Mouse (Mus musculus) yolk sac, embryonic 10.5 days (tissue): ENCODE data around the gene Btn2a2.
A peak's percentile ranks its signal among the peaks of the same experiment; 100 is the strongest.

ENCODE experiments used
- DNase-seq: peaks from one replicate; pipeline ENCODE4 v3.0.0-alpha.2; 2017; ENCODE audit warnings: low spot score

The Btn2a2 gene

DNA sequence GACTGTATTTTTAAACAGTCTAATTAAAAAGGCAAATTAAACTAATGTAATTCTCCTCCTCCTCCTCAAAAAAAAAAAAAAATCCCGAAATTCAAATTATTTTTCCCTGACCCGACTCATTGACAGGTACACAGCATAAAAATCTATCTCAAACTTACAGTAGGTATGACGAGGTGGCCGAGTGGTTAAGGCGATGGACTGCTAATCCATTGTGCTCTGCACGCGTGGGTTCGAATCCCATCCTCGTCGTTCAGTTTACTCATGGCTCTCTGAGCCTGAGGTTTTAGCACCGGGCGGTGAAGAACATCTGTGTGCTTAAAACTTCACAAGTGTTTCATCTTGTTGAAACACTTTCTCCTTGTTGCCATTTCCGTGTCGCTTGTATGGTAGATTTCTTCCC, 33.0 kb upstream of the Btn2a2 start:
- DNase-seq: peak; percentile 80

DNA sequence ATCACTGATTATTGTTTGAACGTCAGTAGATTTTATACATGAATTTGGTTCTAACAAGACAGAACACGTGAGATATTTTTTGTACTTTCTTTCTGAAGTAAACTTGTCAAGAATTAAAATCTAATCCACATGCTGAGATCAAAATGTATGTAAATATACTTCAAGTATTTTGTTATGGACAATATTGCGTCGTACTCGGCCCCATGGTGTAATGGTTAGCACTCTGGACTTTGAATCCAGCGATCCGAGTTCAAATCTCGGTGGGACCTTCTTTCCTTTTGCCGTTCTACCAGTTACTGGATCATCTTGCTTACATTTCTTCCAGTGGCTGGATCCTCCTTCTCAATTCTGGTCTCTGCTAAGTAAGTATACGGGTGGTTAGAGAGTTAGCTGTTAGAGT, 30.8 kb upstream of the Btn2a2 start:
- peak; percentile 77 for DNase-seq

DNA sequence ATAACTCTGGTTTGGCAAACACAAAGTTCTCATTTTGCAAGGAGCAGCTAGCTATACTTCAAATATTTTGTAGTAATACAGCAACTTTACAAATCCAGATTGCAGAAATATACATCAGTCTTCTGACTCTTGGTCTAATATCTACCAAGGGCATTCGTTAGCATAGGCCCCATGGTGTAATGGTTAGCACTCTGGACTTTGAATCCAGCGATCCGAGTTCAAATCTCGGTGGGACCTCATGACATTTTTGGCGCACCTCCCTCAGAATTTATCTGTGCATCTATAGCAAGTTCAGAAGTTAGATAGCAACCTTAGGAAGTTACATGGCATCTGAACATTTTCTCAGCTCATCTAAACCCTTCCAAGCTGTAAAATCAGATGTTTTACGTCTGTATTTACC, 30.2 kb upstream of the Btn2a2 start:
- peak; percentile 88 for DNase-seq

DNA sequence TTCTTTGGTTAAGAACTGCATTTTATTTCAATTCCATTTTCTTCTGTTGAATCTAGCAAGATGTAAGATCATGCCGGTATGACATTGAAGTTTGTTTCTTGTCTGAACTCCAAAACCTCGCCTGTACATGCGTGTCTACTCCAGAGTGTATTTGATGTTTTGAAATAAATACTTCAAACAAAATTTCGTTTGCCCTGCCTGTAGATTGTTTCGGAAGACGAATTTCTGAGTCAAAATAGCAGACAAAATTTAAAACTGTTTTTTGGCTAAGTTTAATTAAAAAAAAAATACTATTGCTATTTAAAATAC, 29.6 kb upstream of the Btn2a2 start:
- no peak for DNase-seq

DNA sequence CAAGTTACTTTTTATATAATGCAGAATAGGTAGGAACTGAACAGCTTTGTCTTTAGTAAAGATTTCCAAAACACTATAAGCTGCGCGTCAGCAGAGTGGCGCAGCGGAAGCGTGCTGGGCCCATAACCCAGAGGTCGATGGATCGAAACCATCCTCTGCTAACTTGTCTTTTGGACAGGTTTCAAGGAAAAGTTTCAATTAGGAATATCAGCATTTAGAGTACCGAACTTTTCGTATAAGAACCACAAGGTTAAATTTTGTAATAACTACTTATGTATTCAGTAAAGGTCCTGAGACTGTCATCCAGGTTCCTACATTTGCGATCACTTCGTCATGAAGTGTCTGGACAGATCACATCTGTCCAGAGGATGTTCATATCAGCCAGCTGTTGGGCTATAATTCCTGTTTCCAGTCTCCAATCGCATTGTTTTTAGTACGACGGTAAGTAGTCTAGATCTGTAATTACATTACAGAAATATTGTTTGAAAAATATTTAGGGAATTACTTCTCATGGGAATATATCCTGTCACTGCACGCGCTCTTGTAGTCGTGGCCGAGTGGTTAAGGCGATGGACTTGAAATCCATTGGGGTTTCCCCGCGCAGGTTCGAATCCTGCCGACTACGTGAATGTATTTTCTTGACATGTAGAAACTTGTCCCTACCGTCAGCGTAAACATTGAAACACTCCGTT, 29.1 kb upstream of the Btn2a2 start:
- DNase-seq: peak; percentile 88

DNA sequence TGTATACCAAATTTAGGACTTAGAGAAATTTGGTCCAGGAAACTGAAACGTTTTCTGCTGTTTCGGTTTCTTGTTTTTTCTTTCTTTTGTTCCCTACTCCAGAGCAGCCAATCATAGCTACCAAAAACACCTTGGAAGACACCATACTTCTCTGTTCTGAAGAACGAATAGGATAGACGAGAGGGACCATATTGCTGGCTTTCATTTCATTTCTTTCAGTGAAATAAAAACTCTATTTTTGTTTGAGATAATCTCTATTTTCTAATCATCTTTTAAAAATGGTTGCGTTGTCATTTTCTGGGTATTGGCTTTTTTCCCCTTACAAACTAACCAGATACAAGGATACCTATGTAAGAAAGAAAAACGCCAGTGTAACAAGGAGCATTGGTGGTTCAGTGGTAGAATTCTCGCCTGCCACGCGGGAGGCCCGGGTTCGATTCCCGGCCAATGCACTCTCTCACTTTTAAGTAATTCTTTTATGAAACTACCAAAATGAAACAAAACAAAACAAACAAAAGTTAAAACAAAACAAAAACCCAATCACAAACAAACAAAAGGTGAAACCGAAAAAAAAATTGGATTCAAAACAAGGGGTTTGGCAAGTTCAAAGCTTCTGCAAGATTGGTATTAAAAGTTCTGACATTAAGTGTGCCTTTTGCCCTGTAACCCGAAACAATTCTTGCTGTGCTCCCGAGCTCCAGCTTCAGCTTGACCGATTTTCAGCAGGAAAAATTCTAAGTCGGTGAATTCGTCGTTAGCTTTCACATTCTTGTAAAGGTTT, 28.4 kb upstream of the Btn2a2 start:
- DNase-seq: peak; percentile 80

DNA sequence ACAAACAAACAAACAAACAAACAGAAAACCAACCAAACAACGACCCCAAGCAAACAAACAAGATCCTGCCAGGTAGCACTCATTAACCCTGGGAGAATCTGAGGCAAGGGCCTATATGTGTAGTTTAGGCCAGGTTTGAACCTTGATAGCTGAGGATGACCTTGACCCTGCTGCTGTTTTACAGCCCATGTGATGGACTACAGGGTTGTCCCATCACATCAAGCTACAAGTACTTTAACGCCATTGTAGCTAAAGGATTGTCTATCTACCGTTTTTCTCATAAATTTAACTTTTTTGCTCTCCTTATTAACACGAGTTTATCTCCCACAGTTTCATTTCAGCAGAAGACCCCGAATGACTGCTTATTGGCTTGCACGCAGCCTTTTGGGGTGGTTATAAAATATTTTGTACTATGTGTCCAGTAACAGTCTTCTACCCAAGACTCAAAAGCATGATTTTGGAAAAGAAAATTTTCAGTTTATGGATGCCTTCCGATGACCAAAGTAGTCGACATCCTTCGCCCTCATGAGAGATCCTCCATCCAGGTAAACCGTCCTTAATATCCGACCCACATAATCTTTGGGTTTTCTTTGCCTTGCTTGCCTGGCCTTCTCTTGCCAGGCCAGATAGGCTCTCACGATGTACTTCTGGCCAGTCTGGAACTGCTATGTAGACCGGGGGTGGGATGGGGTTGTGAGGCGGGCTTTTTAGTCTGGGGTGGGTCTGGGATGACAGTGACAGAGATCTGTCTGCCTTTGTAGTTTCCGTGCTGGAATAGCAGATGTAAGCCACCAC, 27.4 kb upstream of the Btn2a2 start:
- DNase-seq: no peak

DNA sequence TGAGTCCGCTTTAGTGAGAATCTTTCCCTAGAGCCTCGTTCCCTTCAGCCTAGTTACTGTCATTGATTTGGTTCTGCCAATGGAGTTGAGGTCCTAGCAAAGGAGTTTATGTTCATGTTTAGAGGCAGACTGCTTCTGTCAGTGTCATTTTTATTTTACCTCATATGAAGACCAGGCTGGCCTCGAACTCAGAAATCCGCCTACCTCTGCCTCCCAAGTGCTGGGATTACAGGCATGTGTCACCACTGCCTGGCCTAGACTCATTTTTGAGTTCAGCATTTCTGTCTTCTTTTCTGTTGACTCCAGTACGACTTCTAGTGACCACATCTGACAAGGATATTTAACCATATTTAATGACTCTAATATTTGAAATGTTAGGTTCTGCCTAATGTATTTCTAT, 26.6 kb upstream of the Btn2a2 start:
- no peak for DNase-seq

DNA sequence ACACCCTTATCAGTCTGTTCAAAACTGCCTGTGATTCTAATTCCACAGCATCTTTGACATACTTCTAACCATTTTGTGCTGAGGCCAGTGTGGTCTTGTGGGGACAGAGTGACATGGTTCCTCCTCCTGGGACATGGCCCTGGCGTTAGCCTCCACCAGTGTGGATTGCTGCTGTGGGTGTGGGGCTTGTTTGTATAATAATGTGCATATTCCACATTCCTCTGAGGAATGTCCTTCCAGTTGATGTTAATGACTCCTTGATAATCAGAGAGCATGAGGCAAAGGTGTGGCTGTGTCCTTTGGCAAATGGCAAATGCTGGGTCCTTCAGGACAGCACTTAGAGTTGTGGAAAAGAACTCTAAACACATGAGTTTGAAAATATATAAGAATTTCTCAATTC, 24.9 kb upstream of the Btn2a2 start:
- DNase-seq: no peak

DNA sequence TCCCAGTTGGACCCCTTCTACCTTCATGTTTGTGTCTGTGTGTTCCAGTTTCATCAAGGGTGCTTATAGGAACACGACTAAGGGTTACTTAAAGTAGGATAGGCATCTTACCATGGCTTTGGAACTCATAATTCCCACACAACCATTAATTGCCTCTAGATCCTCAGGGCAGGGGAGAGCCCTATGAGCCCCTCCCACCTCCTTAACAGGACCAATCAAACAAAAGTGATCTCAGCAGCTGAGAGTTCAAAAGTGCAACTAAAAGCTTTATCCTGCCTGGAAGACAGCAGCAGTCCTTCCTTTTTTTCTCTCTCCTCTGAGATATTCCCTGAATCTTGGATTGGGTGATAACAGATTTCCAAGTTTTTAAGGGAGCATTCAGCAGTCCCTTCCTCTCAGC, 21.5 kb upstream of the Btn2a2 start:
- DNase-seq: no peak

DNA sequence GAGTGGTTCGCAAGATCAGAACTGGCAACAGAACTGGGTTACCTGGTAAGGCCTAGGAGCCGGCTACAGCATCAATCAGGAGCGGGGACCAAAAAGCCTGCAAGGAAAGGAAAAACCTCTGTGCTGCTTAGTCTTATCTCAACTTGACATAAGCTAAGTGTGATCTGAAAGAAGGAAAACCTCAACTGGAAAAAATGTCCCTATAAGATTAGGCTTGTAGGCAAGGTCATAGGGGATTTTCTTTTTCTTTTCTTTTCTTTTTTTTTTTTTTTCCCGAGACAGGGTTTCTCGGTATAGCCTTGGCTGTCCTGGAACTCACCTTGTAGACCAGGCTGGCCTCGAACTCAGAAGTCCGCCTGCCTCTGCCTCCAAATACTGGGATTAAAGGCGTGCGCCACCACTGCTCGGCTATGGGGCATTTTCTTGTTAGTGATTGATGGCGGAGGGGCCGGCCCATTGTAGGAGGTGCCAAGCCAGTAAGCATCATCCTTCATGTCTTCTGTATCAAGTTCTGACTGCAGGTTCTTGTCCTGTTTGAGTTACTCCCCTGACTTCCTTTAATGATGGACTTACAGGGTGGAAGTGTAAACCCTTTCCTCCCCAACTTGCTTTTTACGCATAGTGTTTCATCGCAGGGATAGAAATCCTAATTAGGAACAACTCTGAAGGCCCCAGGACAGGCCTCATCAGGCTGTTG, 18.3 kb upstream of the Btn2a2 start:
- DNase-seq: peak; percentile 79

DNA sequence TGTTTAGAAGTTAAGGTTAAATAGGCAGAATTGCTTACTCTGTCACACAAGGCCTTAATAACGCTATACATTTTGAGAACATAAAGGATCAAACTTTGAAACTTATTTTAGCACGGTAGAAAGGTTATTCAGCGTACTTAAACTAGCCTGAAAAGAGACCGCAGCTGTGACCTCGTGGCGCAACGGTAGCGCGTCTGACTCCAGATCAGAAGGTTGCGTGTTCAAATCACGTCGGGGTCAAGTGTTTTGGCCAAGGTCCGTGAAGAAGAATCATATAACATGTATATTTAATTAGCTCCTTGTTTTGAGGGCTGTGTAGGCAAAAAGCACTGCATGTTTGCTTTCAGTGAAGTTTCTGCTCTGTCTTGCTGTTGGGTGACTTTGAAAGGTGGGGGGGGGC, 17.7 kb upstream of the Btn2a2 start:
- peak; percentile 75 for DNase-seq

DNA sequence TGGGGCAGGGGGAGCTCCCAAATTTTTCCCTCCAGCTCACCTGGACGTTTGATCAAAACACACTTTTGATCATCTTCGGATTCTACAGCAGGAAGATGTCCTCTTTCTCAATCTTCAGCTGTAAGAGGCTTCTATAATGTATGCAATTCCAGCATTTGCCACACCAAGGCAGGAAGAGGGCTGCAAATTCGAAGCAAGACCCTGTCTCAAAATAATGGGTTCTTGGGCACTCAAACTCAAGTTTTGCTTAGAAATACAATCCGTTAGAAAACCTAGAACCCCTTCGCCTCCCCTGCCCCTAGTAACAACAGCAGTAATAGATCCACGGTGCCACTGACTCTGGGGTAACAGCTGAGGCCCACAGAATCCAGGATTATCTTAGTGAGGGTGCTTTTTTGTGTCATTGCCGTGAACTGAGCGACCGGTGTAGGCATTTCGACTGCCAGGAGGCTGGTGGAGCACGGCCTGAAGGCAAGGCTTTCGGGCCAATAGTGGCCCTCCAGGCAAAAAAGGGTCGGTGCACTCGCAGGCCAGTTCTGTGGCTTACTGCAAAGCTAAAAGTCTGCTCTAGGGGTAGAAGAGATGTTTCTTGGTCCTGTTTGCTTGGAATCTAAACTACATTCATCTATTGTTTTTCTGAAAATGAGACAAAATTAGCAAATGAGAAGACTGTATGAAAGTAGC, 17.1 kb upstream of the Btn2a2 start:
- peak; percentile 42 for DNase-seq

DNA sequence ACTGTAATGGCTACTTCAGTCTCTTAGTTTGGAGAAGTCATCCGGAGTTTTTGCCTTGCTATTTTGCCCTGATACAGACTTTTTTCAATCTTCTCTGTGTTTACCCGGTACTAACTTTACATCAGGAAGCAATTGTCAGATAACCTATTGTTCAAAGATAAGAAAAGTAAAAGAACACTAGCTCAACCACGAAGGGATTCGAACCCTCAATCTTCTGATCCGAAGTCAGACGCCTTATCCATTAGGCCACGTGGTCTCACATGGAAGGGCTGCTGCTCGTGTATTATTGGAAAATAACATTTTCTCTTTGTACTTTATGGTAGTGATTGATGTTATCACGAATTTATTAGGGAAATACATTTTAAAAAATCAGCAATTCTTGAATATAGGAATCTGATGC, 15.1 kb upstream of the Btn2a2 start:
- peak; percentile 76 for DNase-seq

DNA sequence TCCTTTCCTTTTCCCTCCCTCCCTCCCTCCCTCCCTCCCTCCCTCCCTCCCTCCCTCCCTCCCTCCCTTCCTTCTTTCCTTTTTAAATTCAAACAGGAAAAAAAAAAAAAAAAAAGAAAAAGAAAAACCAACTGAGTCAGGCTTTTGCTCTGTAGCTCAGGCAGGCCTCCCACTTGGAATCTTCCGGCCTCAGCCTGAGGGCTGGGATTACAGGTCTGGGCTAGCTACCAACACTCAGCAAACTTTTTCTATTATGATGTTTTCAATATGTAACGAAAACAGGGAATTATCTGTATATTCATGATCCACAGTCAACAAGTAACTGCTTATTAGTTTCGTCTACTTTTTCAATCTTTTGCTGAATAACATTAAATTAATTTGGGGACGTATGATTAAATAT, 14.3 kb upstream of the Btn2a2 start:
- no peak for DNase-seq

DNA sequence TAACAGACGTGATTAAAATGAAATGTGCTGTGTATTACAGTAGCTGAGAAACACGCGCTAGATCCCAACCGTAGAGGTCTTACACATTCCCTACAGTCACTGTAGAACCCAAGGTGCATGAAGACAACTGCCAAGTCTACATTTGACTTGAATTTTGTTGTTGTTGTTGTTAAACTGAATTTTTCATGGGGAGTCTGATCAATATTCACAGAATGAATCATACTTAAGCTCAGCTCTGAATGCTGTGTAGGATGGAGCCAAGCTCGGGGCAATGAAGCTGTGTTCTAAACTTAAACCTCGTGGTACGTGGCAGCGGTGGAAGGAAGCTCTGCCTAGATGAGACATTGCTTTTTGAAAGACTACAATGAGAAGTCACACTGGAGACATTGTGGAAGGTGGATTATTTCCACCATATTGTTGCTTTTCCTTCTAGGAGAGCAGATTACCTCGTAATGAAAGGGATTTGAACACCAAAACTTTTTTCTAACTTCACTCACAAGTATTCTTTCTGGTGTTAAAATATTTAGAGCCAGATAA, 13.4 kb upstream of the Btn2a2 start:
- DNase-seq: no peak

DNA sequence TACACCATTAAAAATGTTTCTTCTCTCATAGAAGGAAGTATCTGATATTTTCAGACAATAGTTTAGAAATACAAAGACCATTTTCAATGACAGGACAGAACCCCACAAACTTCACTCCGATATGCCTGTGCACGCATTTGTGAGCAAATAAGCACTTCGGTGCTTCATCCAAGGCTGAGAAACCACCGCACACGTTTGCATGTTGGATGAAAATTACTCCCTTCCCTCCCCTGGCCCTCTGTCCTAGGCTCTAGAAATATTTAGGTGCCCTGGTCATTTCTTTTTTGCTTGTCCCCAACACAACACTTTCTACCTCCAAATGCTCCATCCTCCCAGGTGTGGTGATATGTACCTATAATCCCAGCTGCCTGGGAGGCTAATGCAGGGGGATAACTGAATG, 12.9 kb upstream of the Btn2a2 start:
- DNase-seq: no peak

DNA sequence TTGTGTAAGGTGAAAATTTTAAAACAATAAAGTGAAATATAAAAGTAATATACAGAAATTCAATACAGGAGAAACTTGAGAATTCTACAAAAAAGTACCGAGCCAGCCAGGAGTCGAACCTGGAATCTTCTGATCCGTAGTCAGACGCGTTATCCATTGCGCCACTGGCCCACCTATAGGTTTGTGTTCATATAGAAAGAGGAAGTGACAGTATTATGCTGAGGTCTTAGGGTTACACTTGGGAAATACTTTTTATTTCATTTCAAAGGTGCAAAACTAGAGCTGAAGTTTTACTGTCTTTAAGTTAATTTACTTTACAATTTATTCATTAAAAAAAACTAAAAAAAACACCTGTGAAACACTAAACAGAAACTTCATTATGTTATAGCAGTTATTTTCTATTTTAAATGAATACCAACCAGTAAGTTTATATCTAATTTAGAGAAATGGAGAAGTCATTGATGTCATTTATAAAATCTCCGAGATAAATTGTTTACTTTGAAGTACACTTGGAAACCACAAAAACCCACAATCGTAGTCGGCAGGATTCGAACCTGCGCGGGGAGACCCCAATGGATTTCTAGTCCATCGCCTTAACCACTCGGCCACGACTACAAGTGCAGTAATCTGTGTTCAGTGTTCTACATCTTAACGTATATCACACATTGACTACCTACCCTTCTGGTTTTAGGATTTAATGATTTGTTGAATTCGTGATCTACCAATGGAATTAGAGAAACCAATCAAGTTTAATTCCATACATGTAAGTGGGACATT, 12.0 kb upstream of the Btn2a2 start:
- peak; percentile 88 for DNase-seq

DNA sequence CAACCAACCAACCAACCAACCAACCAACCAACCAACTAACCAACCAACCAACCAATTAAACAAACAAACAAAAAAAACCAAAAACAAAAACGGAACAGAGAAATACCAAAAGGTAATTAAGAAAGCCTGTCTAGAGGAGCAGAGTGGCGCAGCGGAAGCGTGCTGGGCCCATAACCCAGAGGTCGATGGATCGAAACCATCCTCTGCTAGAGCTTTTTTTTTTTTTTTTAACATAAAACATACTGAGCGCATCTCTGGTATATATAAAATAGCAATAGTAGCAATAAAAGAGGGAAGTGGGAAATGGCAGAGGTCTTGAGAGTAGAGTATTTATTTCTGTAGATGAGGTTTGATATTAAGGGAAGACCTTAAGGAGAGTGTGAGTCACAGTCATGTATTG, 11.3 kb upstream of the Btn2a2 start:
- DNase-seq: no peak

DNA sequence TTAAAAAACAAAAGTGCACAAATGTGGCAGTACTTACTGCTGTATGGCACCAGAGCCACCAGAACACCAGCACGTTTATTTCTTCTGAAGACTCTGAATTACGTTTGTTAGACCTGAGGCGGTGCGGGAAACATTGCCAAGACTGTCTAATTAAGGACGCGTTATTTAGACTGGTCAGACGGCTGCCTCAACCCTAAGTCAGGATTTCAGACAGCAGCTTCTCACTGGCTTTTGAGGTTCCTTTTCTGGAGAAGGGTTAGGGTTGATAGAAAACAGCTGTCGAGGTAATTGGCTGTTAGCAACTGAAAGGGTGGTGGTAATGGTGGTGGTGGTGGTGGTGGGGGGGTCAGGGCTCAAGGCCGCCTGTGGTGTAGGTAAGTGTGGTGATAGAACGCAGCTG, 10.0 kb upstream of the Btn2a2 start:
- DNase-seq: no peak
